Mouse (Mus musculus) erythroblast, embryonic 14.5 days (primary cell): Measurements from ENCODE around the gene Tnpo1.

Experiments
- GATA1 ChIP-seq: IDR thresholded peaks from 2 replicates; pipeline ENCODE4 v1.6.1; 2012; ENCODE audit warnings: low read length, inconsistent platforms, mixed read lengths
- TAL1 ChIP-seq: IDR thresholded peaks from 3 replicates; pipeline ENCODE4 v1.6.1; 2012; ENCODE audit warnings: low read length, inconsistent platforms, mixed read lengths

GRCm38 (mm10) chr13:98812285-98812684 is 113.9 kb downstream of the Tnpo1 start:
- TF ChIP-seq TAL1 (no peak), GATA1 (no peak)
